Mouse (Mus musculus) frontal cortex, postnatal 36 days (tissue): ENCODE measurements around the gene Gng12.
"Not testable (repeated sequence)": the region's sequence is repeated elsewhere in the genome, so short reads cannot be mapped to it uniquely, and the experiment has no call there.

Experiments
- DNase-seq, 2 experiments: peaks; one replicate each; pipeline ENCODE4 v3.0.0; 2022; ENCODE audit warnings: low spot score in 2 of 2

Gene Gng12

DNA sequence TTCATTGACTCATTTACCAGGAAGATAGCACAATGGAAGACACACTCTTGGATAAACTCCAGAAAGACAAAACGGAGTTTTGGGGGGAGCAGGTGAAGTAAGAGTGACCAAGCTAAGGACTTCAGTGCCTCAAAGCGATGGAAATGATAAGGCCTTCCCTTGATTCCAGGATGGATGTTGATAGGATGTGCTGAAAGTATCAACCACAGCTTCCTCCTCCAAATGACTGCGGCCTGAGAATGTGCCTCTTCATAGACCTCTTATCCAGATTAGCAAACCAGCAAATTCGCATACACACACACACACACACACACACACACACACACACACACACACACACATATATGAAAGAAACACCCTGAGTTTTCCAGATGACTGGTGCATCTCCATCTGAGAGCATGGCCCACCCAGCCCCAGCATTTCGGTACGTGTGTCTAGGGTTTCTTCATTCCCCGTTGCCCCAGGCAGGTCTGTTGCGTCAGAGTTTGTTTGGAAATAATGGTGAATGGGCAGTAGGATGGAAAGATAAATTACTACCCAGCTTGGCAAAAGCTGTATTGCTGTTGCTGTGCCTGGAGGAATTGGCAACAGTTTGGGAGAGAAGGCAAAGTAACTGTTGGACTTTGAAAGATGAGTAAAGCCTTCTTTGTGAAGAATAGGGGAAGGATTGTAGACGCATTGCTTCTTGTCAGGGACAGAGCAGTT is 131.4 kb downstream of the Gng12 start:
- no peak for DNase-seq

DNA sequence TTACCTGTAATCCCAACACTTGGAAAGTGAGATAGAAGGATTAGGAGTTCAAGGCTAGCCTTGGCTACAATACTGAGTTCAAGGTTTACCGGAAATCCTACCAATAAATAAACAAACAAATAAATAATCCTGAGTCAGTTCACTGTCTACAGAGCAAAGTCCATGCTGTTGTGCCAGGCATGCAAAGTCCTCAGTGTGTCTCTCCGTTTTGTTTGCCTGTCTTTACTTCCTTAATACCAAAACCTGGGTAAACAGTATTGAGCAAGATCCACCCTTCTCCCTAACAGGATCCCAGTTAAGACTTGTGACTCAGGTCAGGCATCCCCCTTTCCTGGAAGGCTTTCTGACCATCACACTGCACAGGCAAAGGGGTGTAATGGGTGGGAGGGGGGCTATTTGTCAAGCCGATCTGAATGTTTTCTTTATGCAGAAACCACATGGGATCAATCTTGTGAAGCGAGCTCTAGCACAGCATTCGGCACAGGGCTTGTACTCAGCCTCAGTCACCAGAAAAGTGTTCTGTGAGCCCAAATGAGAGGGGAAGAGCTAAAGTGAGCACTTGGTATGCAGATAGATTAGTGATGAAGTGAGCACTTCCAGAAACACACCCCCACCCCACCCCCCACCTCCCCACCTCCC is 133.2 kb downstream of the Gng12 start:
- DNase-seq, result no peak

DNA sequence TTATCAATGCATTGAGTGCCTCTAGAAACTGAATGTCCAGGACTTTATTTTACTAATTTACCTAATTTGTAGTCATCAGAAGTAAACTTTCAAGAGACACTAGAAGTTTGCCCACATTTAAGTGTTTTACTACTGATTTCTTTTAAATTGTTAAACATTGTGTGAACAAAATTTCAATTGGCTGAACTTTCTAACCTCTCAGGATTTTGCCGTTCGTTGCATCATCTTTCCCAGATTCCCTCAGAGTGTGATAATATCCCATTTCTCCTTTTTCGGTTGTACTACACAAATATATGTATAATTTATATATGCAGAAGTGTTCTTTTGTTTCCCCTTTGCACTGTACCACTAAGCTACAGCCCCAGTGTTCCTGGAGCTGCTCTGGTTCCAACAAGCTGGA is 133.8 kb downstream of the Gng12 start:
- DNase-seq, result no peak

DNA sequence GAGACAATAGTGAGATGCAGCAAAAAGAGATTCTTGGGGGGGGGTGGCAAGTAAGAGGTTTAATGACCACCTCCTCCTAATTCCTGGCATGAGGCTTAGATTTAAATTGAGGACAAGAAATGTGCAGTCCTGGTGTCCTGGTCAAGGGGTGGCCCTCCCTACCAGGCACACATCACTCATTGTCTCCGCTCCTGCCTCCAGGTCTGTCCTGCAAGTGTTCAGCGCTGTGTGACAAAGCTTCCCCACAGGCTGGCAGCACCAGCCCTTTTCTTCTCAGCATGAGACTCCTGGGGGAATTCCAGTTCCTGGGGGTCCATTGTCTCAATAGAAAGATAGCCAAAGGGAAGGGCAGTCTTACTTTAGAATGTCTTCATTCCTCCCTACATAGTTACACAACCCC is 134.2 kb downstream of the Gng12 start:
- DNase-seq, result no peak

DNA sequence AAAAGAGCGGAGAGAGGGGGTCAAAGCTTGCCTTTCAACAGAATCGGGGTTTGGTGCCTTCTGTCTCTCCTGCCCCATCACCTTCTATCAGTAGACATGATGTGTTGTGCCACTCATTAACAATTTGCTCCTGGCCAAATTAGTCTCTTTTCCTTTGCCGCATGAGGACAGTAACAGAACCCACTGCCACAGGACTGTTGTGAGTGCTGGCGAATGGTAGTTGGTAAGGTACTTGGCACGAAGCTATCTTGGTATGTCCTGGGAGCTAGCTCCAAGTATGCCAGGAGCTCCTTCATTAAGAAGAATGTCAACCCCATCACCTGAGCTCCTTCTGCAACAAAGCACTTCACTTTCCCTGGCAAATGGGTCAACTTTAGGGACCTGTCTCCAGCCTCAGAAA is 134.6 kb downstream of the Gng12 start:
- DNase-seq, result no peak

DNA sequence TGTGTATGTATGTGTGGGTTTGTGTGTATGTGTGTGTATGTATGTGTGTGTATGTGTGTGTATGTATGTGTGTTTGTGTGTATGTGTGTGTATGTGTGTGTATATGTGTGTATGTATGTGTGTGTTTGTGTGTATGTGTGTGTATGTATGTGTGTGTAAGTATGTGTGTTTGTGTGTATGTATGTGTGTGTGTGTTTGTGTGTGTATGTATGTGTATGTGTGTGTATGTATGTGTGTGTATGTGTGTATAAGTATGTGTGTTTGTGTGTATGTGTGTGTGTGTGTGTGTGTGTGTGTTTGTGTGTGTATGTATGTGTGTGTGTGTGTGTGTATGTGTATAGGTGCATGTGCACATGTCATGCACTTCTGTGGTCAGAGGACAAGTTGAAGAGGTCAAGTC is 136.4 kb downstream of the Gng12 start:
- not testable (repeated sequence) for DNase-seq

DNA sequence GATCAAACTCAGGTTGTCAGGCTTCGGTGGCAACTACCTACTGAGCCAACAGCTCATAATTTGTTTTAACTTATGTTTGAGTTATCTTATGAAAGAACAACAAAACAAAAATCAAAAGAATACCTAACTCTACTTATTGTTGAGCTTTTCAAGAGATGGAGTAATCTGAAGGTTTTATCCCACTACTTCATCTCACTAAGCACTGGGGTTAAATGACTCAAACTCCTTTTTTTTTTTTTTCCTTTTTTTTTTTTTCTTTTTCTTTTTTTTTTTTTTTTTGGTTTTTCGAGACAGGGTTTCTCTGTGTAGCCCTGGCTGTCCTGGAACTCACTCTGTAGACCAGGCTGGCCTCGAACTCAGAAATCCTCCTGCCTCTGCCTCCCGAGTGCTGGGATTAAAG is 136.8 kb downstream of the Gng12 start:
- not testable (repeated sequence) for DNase-seq

DNA sequence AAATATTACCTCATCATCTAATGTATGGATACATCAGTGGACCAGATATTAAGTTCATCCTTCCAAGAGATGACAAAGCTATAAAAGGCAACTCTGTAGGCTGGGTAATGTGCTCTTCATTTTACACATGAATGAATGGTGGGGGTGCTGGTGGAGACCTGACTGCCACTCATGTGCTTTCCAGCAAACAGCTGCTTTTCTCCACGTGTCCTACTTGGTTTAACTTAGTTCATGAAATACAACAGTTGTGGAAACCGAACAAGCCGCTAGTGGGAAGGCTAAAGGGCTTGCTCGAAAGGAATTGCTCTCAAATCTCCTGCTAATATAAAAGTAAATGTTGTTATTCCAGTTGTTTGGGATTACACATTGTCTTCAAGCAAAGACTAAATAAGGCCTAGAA is 137.4 kb downstream of the Gng12 start:
- DNase-seq, result no peak

DNA sequence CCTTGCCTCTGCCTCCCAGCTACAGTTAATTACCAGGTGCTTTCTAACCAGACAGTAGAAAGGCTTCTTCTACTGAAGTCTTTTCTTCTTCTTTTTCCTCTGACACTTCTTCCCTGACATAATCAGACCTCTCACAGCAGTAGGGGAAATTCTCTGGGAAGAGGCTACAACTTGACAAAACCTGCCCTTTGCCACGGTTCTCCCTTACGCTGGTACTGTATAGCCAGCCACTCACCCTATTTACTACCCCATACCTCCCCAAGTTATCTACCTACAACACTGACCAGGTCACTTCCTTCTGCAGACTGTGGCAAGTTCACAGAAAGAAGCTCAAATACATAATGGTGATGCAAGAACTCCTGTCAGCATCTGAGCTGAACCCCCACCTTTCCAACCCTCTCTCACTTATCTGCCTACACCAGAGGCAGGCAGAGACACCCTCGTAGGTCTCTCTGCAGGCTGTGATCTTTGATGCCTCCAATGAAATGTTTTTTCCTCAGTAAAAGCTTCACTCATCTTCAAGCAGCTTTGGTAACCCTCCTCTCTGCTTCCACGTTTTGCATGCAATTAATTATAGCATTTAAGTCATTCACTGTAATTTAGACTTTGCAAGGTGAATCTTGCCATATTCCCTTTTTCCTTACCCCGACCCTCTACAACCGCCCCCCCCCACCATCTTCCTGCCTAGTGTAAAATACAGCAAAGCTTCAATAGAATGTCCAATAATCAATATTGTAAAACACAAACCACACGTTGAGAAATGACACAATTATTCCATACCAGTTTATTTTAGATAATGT is 138.3 kb downstream of the Gng12 start:
- DNase-seq, result no peak

DNA sequence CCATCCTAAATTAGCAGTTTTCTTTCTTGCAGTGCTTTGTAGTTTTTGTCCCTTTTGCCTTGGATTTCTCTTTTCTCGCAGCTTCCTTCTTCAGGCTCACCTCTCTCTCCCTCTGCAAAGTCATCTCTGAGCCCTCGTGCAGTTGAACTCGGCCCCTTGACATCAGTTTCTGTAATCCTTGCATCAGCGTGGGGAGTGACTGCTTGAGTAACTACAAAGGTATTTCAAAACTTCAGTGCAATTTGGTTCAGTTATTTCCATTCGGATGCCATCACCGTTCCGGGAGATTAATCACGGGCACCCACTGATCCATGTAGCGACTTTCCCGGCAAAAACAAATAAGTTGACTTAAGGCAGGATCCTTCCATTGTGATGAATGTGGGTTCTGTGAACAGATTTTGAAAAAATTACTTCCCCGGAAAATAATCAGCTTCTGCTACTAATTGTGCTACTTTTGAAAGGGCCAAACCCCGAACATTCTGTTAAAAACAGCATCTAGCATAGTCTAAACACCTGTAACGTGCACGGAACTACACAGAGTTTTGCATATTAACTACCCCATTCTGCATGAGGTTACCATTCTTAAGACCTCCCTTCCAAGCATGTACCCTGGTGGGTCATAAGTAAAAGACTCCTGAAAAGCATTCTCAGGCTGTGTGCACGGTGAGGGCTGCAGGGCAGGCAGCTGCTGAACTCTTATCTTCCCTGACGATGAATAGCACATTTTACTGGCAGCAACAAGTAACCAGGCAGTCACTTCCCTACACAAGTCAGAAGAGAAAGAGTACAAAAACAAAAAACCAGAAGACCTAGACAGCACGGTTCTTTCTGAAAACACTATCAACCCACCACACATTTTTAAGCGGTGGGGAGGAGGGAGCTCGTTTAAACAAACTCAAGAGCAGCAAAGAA is 139.4 kb downstream of the Gng12 start:
- no peak for DNase-seq

DNA sequence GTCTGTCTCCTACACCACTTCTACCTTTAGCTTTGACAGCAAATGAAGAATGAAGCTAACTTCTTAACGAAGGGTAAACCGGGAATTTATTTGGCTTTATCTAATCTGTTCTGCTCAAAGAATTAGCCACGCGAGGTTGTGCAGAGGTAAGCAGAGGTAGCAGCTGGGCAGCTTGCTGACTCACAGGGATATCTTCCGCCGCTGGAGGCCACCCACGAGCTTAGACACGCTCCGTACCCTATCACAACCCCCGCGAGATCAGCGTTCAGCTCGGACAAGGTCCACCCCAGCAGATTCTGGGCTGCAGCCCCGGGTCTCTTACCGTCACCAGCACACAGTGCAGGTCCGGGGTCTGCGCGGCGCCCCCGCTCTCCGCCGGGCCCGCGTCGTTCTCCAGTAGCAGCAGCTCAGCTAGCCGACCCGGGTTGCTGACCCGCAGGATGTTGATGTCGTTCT is 140.2 kb downstream of the Gng12 start:
- DNase-seq, result peak; percentile 67 to 79

DNA sequence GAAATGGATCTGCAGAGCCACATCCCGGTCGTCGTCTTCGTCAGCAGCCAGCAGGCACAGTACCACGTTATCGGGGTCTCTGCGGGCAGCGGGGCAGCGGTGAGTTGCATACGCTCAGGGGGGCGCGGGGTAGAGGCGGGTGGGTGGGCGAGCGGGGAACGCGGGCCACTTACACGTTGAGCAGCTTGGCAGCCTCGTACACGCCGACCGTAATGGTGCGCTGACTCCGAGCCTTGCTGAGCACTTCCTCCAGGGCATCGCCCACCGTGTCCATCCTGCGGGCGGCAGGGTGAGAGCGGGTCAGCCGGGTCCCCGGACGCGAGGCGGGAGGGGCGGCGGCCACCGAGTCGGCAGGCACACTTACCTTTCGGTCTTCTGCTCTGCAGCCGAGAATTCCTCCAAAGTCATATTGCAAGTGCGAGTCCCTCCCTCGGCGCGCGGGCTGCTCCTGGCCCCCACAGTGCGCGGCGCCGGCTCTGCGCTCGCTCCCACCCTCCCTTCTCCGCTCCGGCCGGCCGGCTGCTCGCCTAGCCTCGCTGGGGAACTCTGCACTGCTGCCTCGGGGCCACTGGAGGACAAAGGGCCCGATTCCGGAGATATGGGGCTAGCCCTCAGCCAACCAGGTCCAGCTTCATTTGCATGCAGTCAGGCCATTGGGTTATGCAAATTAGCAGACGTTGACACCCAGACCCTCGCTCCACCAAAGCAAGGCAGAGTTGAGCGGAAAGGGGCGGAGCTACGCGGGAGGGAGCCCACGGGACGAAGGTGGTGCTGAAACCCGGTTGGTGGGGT is 140.8 kb downstream of the Gng12 start, which contains the start of gene Gadd45a:
TSS of gene Gadd45a (minus strand) at position 621 of the 792 bp plus-strand sequence.
- DNase-seq, result peak; percentile 89 to 90

DNA sequence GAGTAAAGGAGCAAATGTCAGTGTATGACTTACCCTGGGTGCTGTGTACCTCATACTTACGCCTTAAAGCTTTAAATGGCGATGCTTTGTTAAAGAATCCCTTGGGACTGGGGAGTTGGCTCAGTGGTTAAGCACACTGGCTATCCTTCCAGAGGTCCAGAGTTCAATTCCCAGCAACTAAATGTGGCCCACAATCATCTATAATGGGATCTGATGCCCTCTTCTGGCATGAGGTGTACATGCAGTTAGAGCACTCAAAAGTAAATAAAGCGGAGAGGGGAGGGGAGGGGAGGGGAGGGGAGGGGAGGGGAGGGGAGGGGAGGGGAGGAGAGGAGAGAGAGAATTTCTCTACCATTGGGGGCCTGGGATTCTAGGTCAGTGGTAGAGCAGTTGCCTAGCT is 142.8 kb downstream of the Gng12 start:
- no peak for DNase-seq

DNA sequence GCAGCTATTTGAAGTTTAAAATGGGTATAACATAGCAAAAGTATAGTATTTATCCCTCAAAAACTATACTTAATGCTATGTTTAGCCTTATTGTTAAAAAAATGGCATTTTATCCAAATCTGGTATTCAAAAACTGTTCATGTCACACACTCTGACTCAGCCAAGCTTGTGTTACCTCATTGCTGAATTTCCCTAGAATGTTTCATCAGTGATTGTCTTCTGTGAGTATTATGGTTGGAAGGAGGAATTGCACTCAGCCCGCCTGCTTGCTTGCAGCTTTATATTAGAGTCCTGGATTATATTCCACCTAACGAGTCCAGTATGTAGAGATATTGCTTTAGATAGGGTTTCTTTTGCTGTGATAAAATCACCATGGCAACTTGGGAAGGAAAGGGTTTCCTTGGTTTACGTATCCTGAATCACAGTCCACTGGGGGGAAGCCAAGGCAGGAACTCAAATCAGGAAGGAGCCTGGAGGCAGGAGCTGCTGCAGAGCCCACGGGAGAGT is 144.8 kb downstream of the Gng12 start:
- no peak for DNase-seq

DNA sequence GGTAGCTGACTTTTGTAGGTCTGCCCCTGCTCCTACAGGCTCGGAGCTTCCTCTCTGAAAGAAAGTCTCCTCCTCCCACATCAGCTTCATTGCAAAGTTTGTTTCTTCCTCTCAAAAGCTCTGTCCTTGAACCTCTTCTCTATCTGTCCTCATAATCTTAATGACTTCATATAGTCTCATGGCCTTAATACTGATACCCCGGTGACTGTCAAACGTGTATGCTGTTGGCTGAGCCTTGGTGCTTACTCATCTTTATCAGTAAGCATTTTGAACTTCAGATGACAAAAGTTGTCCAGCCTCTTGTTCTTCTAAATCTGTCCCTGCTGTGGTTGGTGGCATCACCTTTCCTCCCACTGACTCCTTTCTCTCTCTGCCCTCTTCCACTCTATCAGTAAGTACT is 149.2 kb downstream of the Gng12 start:
- no peak for DNase-seq

DNA sequence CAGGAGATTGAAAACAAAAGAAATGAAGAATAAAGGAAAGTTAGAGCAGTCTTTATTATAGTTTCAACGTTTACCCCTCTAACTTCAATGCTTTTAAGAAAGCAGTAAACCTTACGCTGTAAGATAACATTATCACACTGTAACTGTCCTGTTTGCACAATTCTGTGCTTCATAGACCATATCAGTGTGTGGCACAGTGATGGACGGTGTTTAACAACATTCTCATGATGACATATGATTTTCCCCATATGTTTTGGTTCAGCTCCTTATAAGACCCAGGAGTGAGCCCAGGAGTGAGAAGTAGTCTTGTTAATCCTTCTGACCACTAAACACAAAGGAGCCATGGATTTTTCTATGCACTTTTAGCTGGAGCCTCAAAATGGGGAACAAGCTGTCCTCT is 150.7 kb downstream of the Gng12 start:
- DNase-seq, result no peak

DNA sequence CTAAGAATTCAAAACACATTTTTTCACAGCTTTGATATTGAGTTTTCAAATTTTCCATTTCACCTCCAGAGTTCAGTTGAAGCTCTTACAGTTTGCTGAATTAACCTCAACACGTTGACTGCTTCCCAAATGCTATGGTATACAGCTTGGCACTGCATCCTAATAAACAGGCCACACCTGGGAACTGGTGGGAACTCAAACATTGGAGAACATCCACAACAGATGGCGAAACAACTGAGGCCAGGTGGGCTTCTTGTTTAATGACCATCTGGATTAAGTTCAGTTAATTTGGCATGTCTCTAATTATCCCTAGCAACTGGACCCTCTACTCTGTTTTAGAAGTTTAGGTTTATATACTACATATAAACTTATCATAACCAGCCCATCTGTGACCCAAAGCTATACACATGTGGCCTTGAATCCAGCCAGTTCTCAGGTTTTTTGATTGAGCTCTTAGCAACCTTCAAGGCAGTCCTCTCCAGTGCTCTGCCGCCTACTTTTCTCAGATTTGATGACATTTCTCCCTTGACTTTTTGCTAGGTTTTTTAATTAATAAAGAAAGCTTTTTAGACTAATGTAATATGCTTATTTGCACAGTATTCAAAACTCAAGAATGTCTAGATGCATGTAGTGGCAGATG is 152.0 kb downstream of the Gng12 start:
- DNase-seq, result no peak

DNA sequence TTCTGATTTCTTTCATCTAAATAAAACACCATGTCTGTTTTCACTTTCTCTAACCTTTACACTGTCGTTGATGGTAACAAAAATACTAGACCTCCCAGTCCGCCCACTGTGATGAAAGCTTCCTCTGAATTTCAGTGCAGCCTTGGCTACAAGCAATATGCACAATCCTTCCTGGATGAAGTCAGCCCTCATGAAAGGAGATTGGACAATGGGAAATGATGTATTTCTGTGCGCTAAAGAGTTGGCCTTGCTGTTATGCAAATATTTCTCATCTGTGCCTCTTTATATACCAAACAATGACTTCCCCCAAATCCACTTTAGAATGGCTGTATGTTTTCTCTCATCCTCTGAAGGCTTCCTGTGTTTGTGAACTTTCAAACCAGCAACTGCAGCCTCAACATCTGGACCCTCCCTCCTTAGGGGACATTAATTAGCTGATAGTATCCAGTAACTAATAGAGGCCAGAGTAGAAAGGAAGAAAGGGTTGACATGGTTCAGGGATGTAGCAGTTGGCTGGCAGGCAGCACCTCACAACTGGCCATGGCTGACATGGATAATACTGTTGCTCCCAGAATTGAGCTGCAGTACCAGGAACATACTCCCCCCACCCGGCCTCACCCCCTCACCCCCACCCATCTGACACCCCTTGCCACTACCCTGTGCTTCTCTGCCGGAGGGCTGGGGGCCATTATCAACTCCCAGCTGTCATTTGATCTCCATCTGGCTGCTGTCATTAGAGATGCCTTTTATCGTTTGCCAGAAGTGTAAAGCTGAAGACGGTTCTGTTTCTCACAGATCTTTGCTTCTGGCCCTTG is 152.9 kb downstream of the Gng12 start:
- DNase-seq, result no peak

DNA sequence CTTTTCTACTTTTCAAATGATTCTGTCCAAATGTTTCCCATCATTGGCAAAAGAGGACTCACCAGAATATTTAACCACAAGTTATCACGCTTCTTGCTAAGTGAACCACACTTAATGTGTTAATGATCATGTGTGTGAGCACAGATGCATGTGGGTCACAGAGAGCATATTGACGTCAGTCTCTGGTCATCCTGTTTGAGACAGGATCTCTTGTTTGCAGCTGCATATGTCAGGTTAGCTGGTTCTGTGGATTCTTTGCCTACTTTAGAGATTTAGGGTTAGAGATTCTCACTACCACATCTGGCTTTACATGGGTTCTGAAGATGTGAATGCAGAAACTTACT is 153.5 kb downstream of the Gng12 start:
- no peak for DNase-seq
